Mouse (Mus musculus) kidney, adult 9 months (tissue): ENCODE results near the gene Ccdc17.

Experiments
- DNase-seq: peaks from one replicate; pipeline ENCODE4 v3.0.0; 2022

The Ccdc17 gene

GRCm38 (mm10) chr4:116645624-116646023 lies 49.2 kb downstream of the Ccdc17 start:
- DNase-seq, result no peak

GRCm38 (mm10) chr4:116649411-116649810 lies 53.0 kb downstream of the Ccdc17 start:
- peak; percentile 82 for DNase-seq
